9 mouse cellular contexts compared by ENCODE assay signal in the genomic region with DNA sequence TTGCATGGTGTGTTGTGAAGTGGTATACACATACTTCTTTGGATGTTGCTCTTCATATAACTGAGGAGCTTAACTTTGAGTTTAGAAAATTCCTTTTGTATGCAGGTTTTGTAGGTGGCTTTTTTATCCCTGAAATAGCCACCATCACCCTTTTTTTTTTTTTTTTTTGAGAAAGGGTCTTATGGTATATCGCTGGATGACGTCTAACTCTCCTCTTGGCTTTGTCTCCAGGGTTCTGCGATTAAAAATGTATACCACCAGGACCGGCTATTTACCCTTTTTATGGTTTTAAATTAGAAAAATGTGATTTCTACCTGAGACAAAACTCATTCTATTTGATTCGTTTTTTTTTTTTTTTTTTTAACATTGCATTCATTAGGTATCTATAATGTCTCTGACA. TPM values are rescaled to one million over a fixed set of nuclear protein-coding genes. Genes with fewer than 3 reads are reported as not detected.
DNase-seq lines count a peak whose midpoint lies in the region; ATAC-seq and TF ChIP-seq lines count a peak whose summit lies in the region.
"Had no signal": no experiment of that assay in that cellular context is flagged by ENCODE, and none has a peak within 500 bp of the region (broad histone marks: within the 10 kb centered on the region; RNA-seq: fewer than 3 reads in every experiment).

No protein-coding gene starts in this region.

- no peaks in the 10 kb centered on the region for H3K9me3 ChIP-seq in forebrain, embryonic 13.5 days (replicated peaks)
- no peaks in the 10 kb centered on the region for H3K9me3 ChIP-seq in limb, embryonic 13.5 days
- no peaks in the 10 kb centered on the region for H3K9me3 ChIP-seq in neural tube, embryonic 13.5 days

- no peaks in the 10 kb centered on the region for H3K27me3 ChIP-seq in liver, adult 2 months (ENCODE audit: control insufficient read depth, insufficient read depth, low read length)
- no peaks in the 10 kb centered on the region for H3K27me3 ChIP-seq in forebrain, embryonic 13.5 days
- no peaks in the 10 kb centered on the region for H3K27me3 ChIP-seq in limb, embryonic 13.5 days
- no peaks in the 10 kb centered on the region for H3K27me3 ChIP-seq in neural tube, embryonic 13.5 days
- H3K27me3 ChIP-seq: Patski had no signal

- H3K9ac ChIP-seq in liver, adult 2 months (ENCODE audit: low read depth, low read length): no peak overlapping the region
- 0 out of 2 replicates have a peak overlapping the region, but pooled peaks have one; percentile 40 for H3K9ac ChIP-seq in forebrain, embryonic 13.5 days
- H3K9ac ChIP-seq in limb, embryonic 13.5 days: no peak overlapping the region
- peak overlapping the region; percentile 99; the same call in 1 of the 2 replicates for H3K9ac ChIP-seq in neural tube, embryonic 13.5 days

- H3K27ac ChIP-seq in liver, adult 2 months (replicated peaks; ENCODE audit: insufficient read depth, low read depth, low read length): no peak overlapping the region
- H3K27ac ChIP-seq in forebrain, embryonic 13.5 days: no peak overlapping the region
- no peak overlapping the region for H3K27ac ChIP-seq in limb, embryonic 13.5 days
- no peak overlapping the region for H3K27ac ChIP-seq in neural tube, embryonic 13.5 days (replicated peaks)

- H3K36me3 ChIP-seq in liver, adult 2 months (ENCODE audit: control insufficient read depth, insufficient read depth, low read length): no peaks in the 10 kb centered on the region
- H3K36me3 ChIP-seq in forebrain, embryonic 13.5 days (ENCODE audit: poor library complexity, severe bottlenecking): no peaks in the 10 kb centered on the region
- no peaks in the 10 kb centered on the region for H3K36me3 ChIP-seq in limb, embryonic 13.5 days
- no peaks in the 10 kb centered on the region for H3K36me3 ChIP-seq in neural tube, embryonic 13.5 days

- no peak for TF ChIP-seq CTCF in liver, adult 2 months (IDR thresholded peaks at IDR 0.05; ENCODE audit: low read depth, low read length)

- 57% methylated on average over 5 of the region's 5 CpGs for WGBS in liver, adult 2 months
- WGBS in forebrain, embryonic 13.5 days: 56% methylated on average over 5 of the region's 5 CpGs
- 68% methylated on average over 5 of the region's 5 CpGs for WGBS in limb, embryonic 13.5 days
- WGBS in neural tube, embryonic 13.5 days: 51% methylated on average over 5 of the region's 5 CpGs

- no peak for DNase-seq in liver, adult 2 months (ENCODE audit: extremely low read depth, low read depth, low spot score)
- DNase-seq in liver: no peak
- DNase-seq in right cerebral cortex, postnatal 36 days (ENCODE audit: low spot score in 2 of 2): no peak
- DNase-seq in cerebellum, adult 9-10 months: no peak

- H3K4me2 ChIP-seq in forebrain, embryonic 13.5 days: peak overlapping the region; percentile 57
- H3K4me2 ChIP-seq in limb, embryonic 13.5 days (replicated peaks): peak overlapping the region; percentile 51
- H3K4me2 ChIP-seq in neural tube, embryonic 13.5 days: peak overlapping the region; percentile 72

- no peak for TF ChIP-seq POLR2A in liver, adult 2 months (IDR thresholded peaks at IDR 0.05; ENCODE audit: extremely low read depth, insufficient read depth, low read length)

- H3K4me3 ChIP-seq in liver, adult 2 months (ENCODE audit: insufficient read depth, low read depth, low read length): peak overlapping the region; percentile 83; the same call in 1 of the 2 replicates
- peak overlapping the region; percentile 98 for H3K4me3 ChIP-seq in forebrain, embryonic 13.5 days
- H3K4me3 ChIP-seq in limb, embryonic 13.5 days: peak overlapping the region; percentile 95
- peak overlapping the region; percentile 98 for H3K4me3 ChIP-seq in neural tube, embryonic 13.5 days

- peaks cover 14% of the 10 kb centered on the region for H3K79me2 ChIP-seq in liver, adult 2 months (ENCODE audit: control insufficient read depth, insufficient read depth, low read length)

- no peak for ATAC-seq in forebrain, embryonic 13.5 days
- ATAC-seq in limb, embryonic 13.5 days (ENCODE audit: low FRiP score, low read depth): no peak
- no peak for ATAC-seq in neural tube, embryonic 13.5 days (ENCODE audit: low read depth)
- ATAC-seq in monocyte, adult 5-6 weeks (replicated peaks; ENCODE audit: insufficient number of reproducible peaks, low FRiP score, low TSS enrichment, poor library complexity, severe bottlenecking): no peak
- ATAC-seq: Patski had no signal

- H3K4me1 ChIP-seq in liver, adult 2 months (ENCODE audit: control insufficient read depth, insufficient read depth, low read length): peaks cover 7% of the 10 kb centered on the region; the same call in 1 of the 2 replicates
- peaks cover 12% of the 10 kb centered on the region for H3K4me1 ChIP-seq in forebrain, embryonic 13.5 days
- H3K4me1 ChIP-seq in limb, embryonic 13.5 days: peaks cover 12% of the 10 kb centered on the region
- peaks cover 16% of the 10 kb centered on the region for H3K4me1 ChIP-seq in neural tube, embryonic 13.5 days (replicated peaks)

RNA-seq across cellular contexts. Expression of gene Ube3a, which starts 2.2 kb away (rescaled TPM):
- 56.2 and 59.8 TPM in 2 replicates for total RNA-seq in liver, adult 2 months (2014; rRNA removed)
- polyA plus RNA-seq in liver, adult 2 months (2012; rRNA removed): 59.5 and 64.1 TPM in 2 replicates
- 163 and 180 TPM in 2 replicates for polyA plus RNA-seq in forebrain, embryonic 13.5 days (2015; fragmentation: Nextera tagmentation; extraction: Ambion mirVana)
- 141 TPM in 2 replicates for polyA plus RNA-seq in limb, embryonic 13.5 days (2015; fragmentation: Nextera tagmentation; extraction: Ambion mirVana)
- 191 and 205 TPM in 2 replicates for polyA plus RNA-seq in neural tube, embryonic 13.5 days (2015; fragmentation: Nextera tagmentation; extraction: Ambion mirVana)
- 79.6 to 124 TPM (median 86.1 TPM) in 3 replicates for total RNA-seq in monocyte, adult 5-6 weeks (2017)

Comparison
In these comparisons a context has a peak if more than half of its experiments do, and no peak if none do; other contexts are left out.
1. H3K9ac ChIP-seq: peak in forebrain, embryonic 13.5 days (single experiment) and neural tube, embryonic 13.5 days (single experiment); none in liver, adult 2 months (single experiment) and limb, embryonic 13.5 days (single experiment).
2. Peak in every context shown above with its lines, with median percentiles within 50 percentile points of each other: H3K4me3 ChIP-seq and H3K4me2 ChIP-seq.